Mouse (Mus musculus) cerebellum, adult 8-10 months (tissue): ENCODE measurements around the gene Ulk2.
A peak's percentile ranks its signal among the peaks of the same experiment; 100 is the strongest.
"Not testable (repeated sequence)": the region's sequence is repeated elsewhere in the genome, so short reads cannot be mapped to it uniquely, and the experiment has no call there.

ENCODE experiments used
- DNase-seq: peaks from one replicate; pipeline ENCODE4 v3.0.0; 2022

The Ulk2 gene

GRCm38 (mm10) chr11:61854988-61855411, at the start of gene Ulk2:
Ulk2 (minus strand) TSS chr11:61855073.
- peak; percentile 92 for DNase-seq

- DNase-seq = no peak
Measured at GRCm38 (mm10) chr11:61882183-61882582, 27.3 kb upstream of the Ulk2 start.

- DNase-seq = no peak
Measured at GRCm38 (mm10) chr11:61879921-61880320, 25.0 kb upstream of the Ulk2 start.

- no peak for DNase-seq
Measured at GRCm38 (mm10) chr11:61871881-61872280, 17.0 kb upstream of the Ulk2 start.

GRCm38 (mm10) chr11:61866856-61867255, 12.0 kb upstream of the Ulk2 start:
- DNase-seq = no peak

- DNase-seq = no peak
Measured at GRCm38 (mm10) chr11:61861781-61862547, 7.1 kb upstream of the Ulk2 start.

- no peak for DNase-seq
Measured at GRCm38 (mm10) chr11:61859316-61859715, 4.4 kb upstream of the Ulk2 start.

- DNase-seq = peak; percentile 15
Measured at GRCm38 (mm10) chr11:61855539-61855938, 666 bp upstream of the Ulk2 start.

GRCm38 (mm10) chr11:61854211-61854987, 474 bp downstream of the Ulk2 start:
- peak; percentile 82 for DNase-seq

GRCm38 (mm10) chr11:61853659-61854058, 1.2 kb downstream of the Ulk2 start:
- DNase-seq = no peak

GRCm38 (mm10) chr11:61852916-61853315, 2.0 kb downstream of the Ulk2 start:
- DNase-seq = no peak

GRCm38 (mm10) chr11:61851195-61851594, 3.7 kb downstream of the Ulk2 start:
- no peak for DNase-seq

- not testable (repeated sequence) for DNase-seq
Measured at GRCm38 (mm10) chr11:61840663-61841062, 14.2 kb downstream of the Ulk2 start.

- no peak for DNase-seq
Measured at GRCm38 (mm10) chr11:61839940-61840339, 14.9 kb downstream of the Ulk2 start.

GRCm38 (mm10) chr11:61839182-61839581, 15.7 kb downstream of the Ulk2 start:
- DNase-seq = no peak

- no peak for DNase-seq
Measured at GRCm38 (mm10) chr11:61809793-61810192, 45.1 kb downstream of the Ulk2 start.

- no peak for DNase-seq
Measured at GRCm38 (mm10) chr11:61808551-61809117, 46.2 kb downstream of the Ulk2 start.

- DNase-seq = no peak
Measured at GRCm38 (mm10) chr11:61793441-61793840, 61.4 kb downstream of the Ulk2 start.

GRCm38 (mm10) chr11:61788550-61788949, 66.3 kb downstream of the Ulk2 start:
- DNase-seq = no peak

- DNase-seq = not testable (repeated sequence)
Measured at GRCm38 (mm10) chr11:61782526-61782925, 72.3 kb downstream of the Ulk2 start.

- no peak for DNase-seq
Measured at GRCm38 (mm10) chr11:61774551-61775149, 80.2 kb downstream of the Ulk2 start.

GRCm38 (mm10) chr11:61761584-61762407, 93.1 kb downstream of the Ulk2 start, which contains the start of gene Prpsap2:
Prpsap2 (minus strand) TSS chr11:61762088.
- peak; percentile 100 for DNase-seq
